Mouse (Mus musculus) liver, embryonic 11.5 days (tissue): ENCODE measurements around the gene Agtrap. TPM values are rescaled to one million over a fixed set of nuclear protein-coding genes. Genes with fewer than 3 reads are reported as not detected.
A peak's percentile ranks its signal among the peaks of the same experiment; 100 is the strongest.

Source experiments
- ATAC-seq: fragments of 200-750 bp; cut with Nextera tagmentation; replicated peaks from 2 replicates; pipeline ENCODE4 v1.8.0; 2017; ENCODE audit warnings: moderate number of reproducible peaks, mild to moderate bottlenecking, moderate TSS enrichment, moderate library complexity; ENCODE audit not compliant: low FRiP score
- DNase-seq: peaks from one replicate; pipeline ENCODE4 v3.0.0-alpha.2; 2017; ENCODE audit warnings: low spot score
- H3K27ac ChIP-seq: fragments of 300-500 bp; sonication (generic); 2 replicates; pipeline ENCODE4 v1.5.1; 2014; ENCODE audit warnings: mild to moderate bottlenecking, low read depth, low read length, control low read depth
- H3K27me3 ChIP-seq: fragments of 300-500 bp; sonication (generic); replicated peaks from 2 replicates; pipeline ENCODE4 v1.6.1; 2014; ENCODE audit warnings: low read length, mixed read lengths; ENCODE audit not compliant: control insufficient read depth, insufficient read depth
- H3K36me3 ChIP-seq: fragments of 300-500 bp; sonication (generic); 2 replicates; pipeline ENCODE4 v1.6.1; 2014; ENCODE audit warnings: mild to moderate bottlenecking, low read length, moderate library complexity, mixed read lengths; ENCODE audit not compliant: control insufficient read depth, insufficient read depth
- H3K4me1 ChIP-seq: fragments of 300-500 bp; sonication (generic); replicated peaks from 2 replicates; pipeline ENCODE4 v1.6.1; 2014; ENCODE audit warnings: low read length, mixed read lengths; ENCODE audit not compliant: control insufficient read depth, insufficient read depth
- H3K4me2 ChIP-seq: fragments of 300-500 bp; sonication (generic); 2 replicates; pipeline ENCODE4 v1.6.1; 2014; ENCODE audit warnings: mild to moderate bottlenecking, control low read depth, moderate library complexity
- H3K4me3 ChIP-seq: fragments of 300-500 bp; sonication (generic); 2 replicates; pipeline ENCODE4 v1.5.1; 2014; ENCODE audit warnings: low read depth, low read length, control low read depth
- H3K9ac ChIP-seq: fragments of 300-500 bp; sonication (generic); 2 replicates; pipeline ENCODE4 v1.6.1; 2014; ENCODE audit warnings: low read depth, low read length, control low read depth
- H3K9me3 ChIP-seq: fragments of 300-500 bp; sonication (generic); 2 replicates; pipeline ENCODE4 v1.6.1; 2016; ENCODE audit warnings: low read length, inconsistent platforms, mixed read lengths; ENCODE audit not compliant: control insufficient read depth
- WGBS: fragments of 180-500 bp; shearing (Covaris S2); extraction: QIAGEN DNeasy Blood & Tissue Kit; methylation state at CpG from one replicate; pipeline ENCODE4 v1.1.7; 2014; 5-methylcytosine and 5-hydroxymethylcytosine counted together
- polyA plus RNA-seq: library from polyadenylated mRNA; unstranded; fragments of >200 nt; fragmentation: Nextera tagmentation; extraction: Ambion mirVana; gene quantifications from 2 replicates; pipeline ENCODE4 v1.2.1, GENCODE M21; 2014

Gene Agtrap
- polyA plus RNA-seq, 1 experiment from 2014 or later: 18.3 TPM

GRCm38 (mm10) chr4:148075259-148075658 is 12.6 kb downstream of the Agtrap start:
- no peaks in the 10 kb centered on the region; the same call in 1 of the 2 replicates for H3K4me1 ChIP-seq
- ATAC-seq: peak; percentile 49
- peak overlapping the region; percentile 54 for H3K9ac ChIP-seq
- no peaks in the 10 kb centered on the region for H3K27me3 ChIP-seq
- 33% methylated on average over 21 of the region's 21 CpGs for WGBS
- 0 out of 2 replicates have a peak, but pooled peaks cover 2% of the 10 kb centered on the region for H3K36me3 ChIP-seq
- H3K4me2 ChIP-seq: peak overlapping the region; percentile 63
- DNase-seq: peak; percentile 65
- no peaks in the 10 kb centered on the region for H3K9me3 ChIP-seq
- peak overlapping the region; percentile 1; the same call in 1 of the 2 replicates for H3K27ac ChIP-seq
- peak overlapping the region; percentile 32 for H3K4me3 ChIP-seq

GRCm38 (mm10) chr4:148074521-148075189 is 13.2 kb downstream of the Agtrap start:
- no peak overlapping the region; the same call in 1 of the 2 replicates for H3K27ac ChIP-seq

DNA sequence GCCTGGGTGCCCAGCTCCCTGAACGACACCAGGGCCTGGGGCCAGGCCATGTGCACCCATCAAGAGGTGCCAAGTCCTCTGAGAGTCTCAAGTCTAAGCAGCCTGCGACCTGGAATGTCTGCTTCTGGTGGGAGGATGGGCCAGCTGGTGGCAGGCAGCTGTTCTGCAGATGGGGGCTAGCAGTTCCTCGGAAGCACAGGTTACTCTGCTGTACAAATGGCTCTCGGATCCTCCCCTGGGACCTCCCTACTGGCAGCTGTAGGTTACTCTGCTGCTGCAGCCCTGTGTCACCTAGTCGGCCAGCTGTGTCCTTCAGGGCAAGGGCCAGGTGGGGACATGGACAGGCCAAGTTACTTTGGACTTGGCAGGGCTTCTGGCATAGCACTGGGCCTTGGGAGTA is 16.3 kb downstream of the Agtrap start:
- no peaks in the 10 kb centered on the region for H3K36me3 ChIP-seq
- WGBS: 64% methylated on average over 5 of the region's 5 CpGs
- H3K9me3 ChIP-seq: no peaks in the 10 kb centered on the region

More at GRCm38 (mm10) chr4:148074521-148075189, 13.2 kb downstream of the Agtrap start:
- DNase-seq: no peak
- WGBS: 47% methylated on average over 17 of the region's 17 CpGs
- peak overlapping the region; percentile 54 for H3K9ac ChIP-seq
- no peaks in the 10 kb centered on the region for H3K27me3 ChIP-seq
- H3K9me3 ChIP-seq: no peaks in the 10 kb centered on the region
- peak overlapping the region; percentile 63 for H3K4me2 ChIP-seq
- 0 out of 2 replicates have a peak, but pooled peaks cover 2% of the 10 kb centered on the region for H3K36me3 ChIP-seq
- ATAC-seq: peak; percentile 42
- H3K4me3 ChIP-seq: peak overlapping the region; percentile 32
- H3K4me1 ChIP-seq: no peaks in the 10 kb centered on the region; the same call in 1 of the 2 replicates

GRCm38 (mm10) chr4:148069602-148070218 is 18.1 kb downstream of the Agtrap start:
- H3K4me3 ChIP-seq: no peak overlapping the region
- H3K4me1 ChIP-seq: no peaks in the 10 kb centered on the region; the same call in 1 of the 2 replicates
- ATAC-seq: no peak
- no peaks in the 10 kb centered on the region for H3K36me3 ChIP-seq
- H3K27me3 ChIP-seq: no peaks in the 10 kb centered on the region
- no peak overlapping the region for H3K4me2 ChIP-seq
- 77% methylated on average over 9 of the region's 9 CpGs for WGBS
- no peaks in the 10 kb centered on the region for H3K9me3 ChIP-seq
- no peak overlapping the region for H3K9ac ChIP-seq
- H3K27ac ChIP-seq: no peak overlapping the region
- DNase-seq: no peak

More for the DNA sequence above, 16.3 kb downstream of the Agtrap start:
- H3K4me3 ChIP-seq: no peak overlapping the region
- no peak overlapping the region for H3K9ac ChIP-seq
- DNase-seq (no peak), ATAC-seq (no peak)
- H3K27me3 ChIP-seq: no peaks in the 10 kb centered on the region
- no peaks in the 10 kb centered on the region; the same call in 1 of the 2 replicates for H3K4me1 ChIP-seq
- H3K27ac ChIP-seq: no peak overlapping the region
- H3K4me2 ChIP-seq: no peak overlapping the region

DNA sequence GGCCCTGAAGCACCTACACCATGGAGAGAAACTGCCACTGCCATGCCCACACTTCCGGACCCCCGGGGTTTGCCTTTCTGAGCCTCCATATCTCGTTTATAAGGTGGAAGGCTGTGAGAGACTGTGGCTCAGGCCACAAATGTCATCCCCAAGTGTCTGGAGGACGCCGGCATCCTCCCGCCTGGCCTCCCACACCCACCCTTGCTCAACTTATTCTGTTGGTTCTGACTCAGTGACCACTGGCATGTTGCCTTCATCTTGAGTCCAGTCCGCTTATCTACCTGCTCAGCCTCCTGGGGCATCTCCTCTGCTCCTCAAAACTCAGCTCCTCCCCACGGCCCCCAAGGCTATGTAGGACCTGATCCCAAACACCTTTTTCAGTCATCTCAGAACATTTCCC is 20.5 kb downstream of the Agtrap start:
- ATAC-seq (no peak), DNase-seq (no peak)
- Histone ChIP-seq H3K4me2 (no peak overlapping the region), H3K4me1 (no peaks in the 10 kb centered on the region), H3K9ac (no peak overlapping the region), H3K4me3 (no peak overlapping the region), H3K27me3 (no peaks in the 10 kb centered on the region), H3K36me3 (no peaks in the 10 kb centered on the region), H3K27ac (no peak overlapping the region), H3K9me3 (no peaks in the 10 kb centered on the region)
- WGBS: 84% methylated on average over 8 of the region's 8 CpGs

- Histone ChIP-seq H3K27ac (no peak overlapping the region), H3K4me3 (no peak overlapping the region), H3K4me1 (no peaks in the 10 kb centered on the region), H3K9ac (no peak overlapping the region), H3K27me3 (no peaks in the 10 kb centered on the region), H3K4me2 (no peak overlapping the region), H3K36me3 (no peaks in the 10 kb centered on the region), H3K9me3 (no peaks in the 10 kb centered on the region)
- 67% methylated on average over 9 of the region's 9 CpGs for WGBS
- DNase-seq (no peak), ATAC-seq (no peak)
These were observed 21.5 kb downstream of the Agtrap start for GRCm38 (mm10) chr4:148066401-148066744.

GRCm38 (mm10) chr4:148065702-148066400 is 22.0 kb downstream of the Agtrap start:
- ATAC-seq: no peak
- Histone ChIP-seq H3K4me1 (no peaks in the 10 kb centered on the region), H3K4me3 (no peak overlapping the region), H3K9ac (no peak overlapping the region), H3K4me2 (no peak overlapping the region), H3K9me3 (no peaks in the 10 kb centered on the region), H3K27me3 (no peaks in the 10 kb centered on the region), H3K27ac (no peak overlapping the region), H3K36me3 (no peaks in the 10 kb centered on the region)
- 54% methylated on average over 6 of the region's 6 CpGs for WGBS
- no peak for DNase-seq

DNA sequence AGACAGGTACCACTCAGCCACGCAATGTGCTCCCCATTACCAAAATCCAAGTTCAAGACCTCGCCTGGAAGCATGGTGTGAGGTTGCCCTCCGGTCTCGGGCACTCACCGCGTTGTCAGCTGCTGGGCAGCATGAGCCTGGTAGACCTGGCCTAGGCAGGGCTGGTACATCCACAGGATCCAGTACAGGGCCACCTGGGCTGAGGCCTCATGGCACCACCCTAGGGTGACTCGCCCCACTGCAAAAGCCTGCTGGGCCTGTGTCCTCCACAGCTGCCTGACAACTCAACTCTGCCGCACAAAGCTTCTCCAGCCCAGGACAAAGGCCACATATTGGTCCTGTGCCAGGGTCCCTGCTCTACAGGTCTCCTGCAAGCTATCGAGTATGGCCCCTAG is 26.7 kb downstream of the Agtrap start:
- Histone ChIP-seq H3K4me3 (no peak overlapping the region), H3K4me1 (peaks cover 5% of the 10 kb centered on the region), H3K9ac (no peak overlapping the region), H3K27me3 (no peaks in the 10 kb centered on the region), H3K27ac (no peak overlapping the region), H3K36me3 (peaks cover 9% of the 10 kb centered on the region; the same call in 1 of the 2 replicates), H3K4me2 (no peak overlapping the region), H3K9me3 (no peaks in the 10 kb centered on the region)
- DNase-seq: no peak
- no peak for ATAC-seq
- 91% methylated on average over 9 of the region's 9 CpGs for WGBS
